Mouse (Mus musculus) liver, embryonic 14.5 days (tissue): ENCODE results near the gene Socs7. TPM values are rescaled to one million over a fixed set of nuclear protein-coding genes. Genes with fewer than 3 reads are reported as not detected.
A peak's percentile ranks its signal among the peaks of the same experiment; 100 is the strongest.

ENCODE experiments used
- ATAC-seq: fragments of 200-750 bp; cut with Nextera tagmentation; 2 replicates; pipeline ENCODE4 v1.8.0; 2017; ENCODE audit warnings: moderate number of reproducible peaks, mild to moderate bottlenecking, moderate library complexity; ENCODE audit not compliant: insufficient read depth
- DNase-seq, 3 experiments: peaks; one replicate each; pipeline ENCODE4 v3.0.0-alpha.2; 2012 to 2013; ENCODE audit warnings: low read depth in 3 of 3, low spot score in 3 of 3
- H3K27ac ChIP-seq: fragments of 300-500 bp; sonication (generic); 2 replicates; pipeline ENCODE4 v1.5.1; 2014; ENCODE audit warnings: moderate library complexity, mild to moderate bottlenecking, control low read depth, inconsistent platforms
- H3K27me3 ChIP-seq: fragments of 300-500 bp; sonication (generic); 2 replicates; pipeline ENCODE4 v1.6.1; 2014; ENCODE audit warnings: mild to moderate bottlenecking, low read length, moderate library complexity; ENCODE audit not compliant: control insufficient read depth, insufficient read depth
- H3K36me3 ChIP-seq: fragments of 300-500 bp; sonication (generic); replicated peaks from 2 replicates; pipeline ENCODE4 v1.6.1; 2014; ENCODE audit warnings: low read depth; ENCODE audit not compliant: control insufficient read depth, insufficient read depth
- H3K4me1 ChIP-seq, 2 experiments: fragments of 200-500 bp in 1 of 2; fragments of 300-500 bp in 1 of 2; sonication (generic) in 1 of 2; replicated peaks; 2 replicates each; pipeline ENCODE4 v1.6.1; 2012 to 2014; ENCODE audit warnings: antibody characterized with exemption in 1 of 2, inconsistent platforms in 1 of 2, low read length in 1 of 2; ENCODE audit not compliant: control insufficient read depth in 2 of 2, insufficient read depth in 2 of 2
- H3K4me2 ChIP-seq: fragments of 300-500 bp; sonication (generic); 2 replicates; pipeline ENCODE4 v1.6.1; 2014; ENCODE audit warnings: low read depth, mild to moderate bottlenecking, control low read depth, moderate library complexity
- H3K4me3 ChIP-seq, 2 experiments: fragments of 200-500 bp in 1 of 2; fragments of 300-500 bp in 1 of 2; sonication (generic) in 1 of 2; 2 replicates each; pipeline ENCODE4 v1.5.1; 2012 to 2014; ENCODE audit warnings: low read depth in 2 of 2, low read length in 2 of 2, mild to moderate bottlenecking in 2 of 2, control low read depth in 1 of 2, inconsistent platforms in 1 of 2, moderate library complexity in 1 of 2; ENCODE audit not compliant: insufficient read depth in 1 of 2
- H3K9ac ChIP-seq: fragments of 300-500 bp; sonication (generic); replicated peaks from 2 replicates; pipeline ENCODE4 v1.6.1; 2014; ENCODE audit warnings: mild to moderate bottlenecking, control low read depth, moderate library complexity
- H3K9me3 ChIP-seq: fragments of 300-500 bp; sonication (generic); 2 replicates; pipeline ENCODE4 v1.6.1; 2016; ENCODE audit warnings: low read length, mixed read lengths; ENCODE audit not compliant: control insufficient read depth
- CTCF ChIP-seq: IDR thresholded peaks from 2 replicates; pipeline ENCODE4 v1.5.1; 2016; ENCODE audit warnings: antibody characterized with exemption, low read depth, control low read depth
- EP300 ChIP-seq: IDR thresholded peaks from 2 replicates; pipeline ENCODE4 v1.6.1; 2016; ENCODE audit warnings: antibody characterized with exemption, low read depth
- WGBS: fragments of 180-500 bp; shearing (Covaris S2); extraction: QIAGEN DNeasy Blood & Tissue Kit; methylation state at CpG from one replicate; pipeline ENCODE4 v1.1.7; 2014; ENCODE audit not compliant: insufficient replicate concordance; 5-methylcytosine and 5-hydroxymethylcytosine counted together
- polyA plus RNA-seq, 2 experiments: library from polyadenylated mRNA; depleted of rRNA in 1 of 2; stranded (reverse) in 1 of 2; unstranded in 1 of 2; fragments of >200 nt; fragmentation: Nextera tagmentation in 1 of 2; extraction: Ambion mirVana in 1 of 2; gene quantifications; 2 replicates each; pipeline versions ENCODE4 v1.2.1 to v1.2.3; 2012 to 2014

Socs7 gene
- polyA plus RNA-seq, 2 experiments: 0.38 to 2.4 TPM

GRCm38 (mm10) chr11:97418834-97419539, 56.6 kb downstream of the Socs7 start:
- 69% methylated on average over 14 of the region's 14 CpGs for WGBS
- no peak overlapping the region for H3K9ac ChIP-seq
- H3K27me3 ChIP-seq: no peaks in the 10 kb centered on the region
- H3K4me1 ChIP-seq: peaks cover 20 to 24% of the 10 kb centered on the region in 2 experiments
- no peak for ATAC-seq
- no peak overlapping the region for H3K27ac ChIP-seq
- H3K36me3 ChIP-seq: no peaks in the 10 kb centered on the region
- H3K4me2 ChIP-seq: no peak overlapping the region
- TF ChIP-seq EP300: no peak
- TF ChIP-seq CTCF: no peak
- no peaks in the 10 kb centered on the region for H3K9me3 ChIP-seq
- no peak for DNase-seq
- no peak overlapping the region for H3K4me3 ChIP-seq

DNA sequence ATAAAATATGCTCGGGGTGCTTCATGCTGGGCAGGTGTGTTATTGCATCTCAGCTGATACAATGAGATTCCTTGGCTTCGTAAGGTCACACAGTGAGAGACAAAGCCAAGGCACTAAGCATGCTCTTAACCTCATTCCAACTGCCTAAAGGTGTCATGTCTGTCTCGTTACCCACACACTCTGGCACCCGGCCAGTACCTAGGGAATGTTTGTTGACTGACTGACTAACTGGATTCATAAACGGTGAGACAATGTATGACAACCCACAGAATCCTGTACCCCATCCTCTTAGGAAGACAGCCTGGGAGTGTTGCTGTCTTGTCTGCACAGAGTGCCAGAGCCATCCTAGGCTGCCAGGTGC, 57.2 kb downstream of the Socs7 start:
- Histone ChIP-seq H3K9ac (no peak overlapping the region), H3K4me1 (peaks cover 23 to 30% of the 10 kb centered on the region in 2 experiments), H3K27ac (no peak overlapping the region), H3K27me3 (no peaks in the 10 kb centered on the region), H3K4me2 (no peak overlapping the region), H3K9me3 (no peaks in the 10 kb centered on the region), H3K4me3 (no peak overlapping the region), H3K36me3 (no peaks in the 10 kb centered on the region)
- ATAC-seq (no peak), DNase-seq (no peak)
- TF ChIP-seq EP300: no peak
- TF ChIP-seq CTCF: no peak
- 77% methylated on average over 5 of the region's 5 CpGs for whole genome bisulfite sequencing

- TF ChIP-seq CTCF (no peak), EP300 (no peak)
- no peak overlapping the region for H3K4me3 ChIP-seq
- peaks cover 26 to 30% of the 10 kb centered on the region in 2 experiments for H3K4me1 ChIP-seq
- no peak overlapping the region for H3K27ac ChIP-seq
- H3K9me3 ChIP-seq: no peaks in the 10 kb centered on the region
- no peaks in the 10 kb centered on the region for H3K27me3 ChIP-seq
- ATAC-seq: no peak
- 51% methylated on average over 4 of the region's 4 CpGs for WGBS
- DNase-seq: no peak
- H3K9ac ChIP-seq: no peak overlapping the region
- no peak overlapping the region for H3K4me2 ChIP-seq
- H3K36me3 ChIP-seq: no peaks in the 10 kb centered on the region
Measured at GRCm38 (mm10) chr11:97422507-97422906, 60.2 kb downstream of the Socs7 start.

DNA sequence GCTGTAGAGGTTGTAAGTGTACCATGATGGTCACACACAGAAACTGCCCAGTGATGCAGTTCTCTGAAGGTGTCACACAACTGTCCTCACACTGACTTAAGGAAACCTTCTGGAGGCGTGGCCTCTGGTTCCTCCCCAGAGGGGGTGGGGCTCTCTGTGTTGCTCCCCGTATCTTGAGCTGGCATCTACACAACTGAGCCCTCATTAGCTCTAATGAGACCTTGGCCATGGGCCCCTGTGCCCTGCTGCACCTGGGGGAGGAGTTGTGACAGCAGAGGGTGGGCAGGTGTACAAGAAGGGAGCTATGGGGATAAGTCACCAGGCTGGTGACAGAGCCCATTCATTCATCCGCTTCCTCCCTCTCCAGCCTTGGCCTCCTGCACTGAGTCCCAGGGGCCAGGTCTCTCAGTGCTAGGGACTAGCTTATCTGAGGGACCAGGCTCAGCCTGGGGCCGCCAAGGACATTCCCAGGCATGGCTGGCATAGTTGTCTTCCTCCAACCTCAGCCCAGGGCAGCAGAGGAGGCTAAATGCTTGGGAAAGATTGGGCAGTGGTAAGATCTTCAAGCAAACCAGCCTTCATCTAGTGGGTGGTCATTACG, 61.8 kb downstream of the Socs7 start:
- H3K4me3 ChIP-seq: peak overlapping the region; percentile 15 to 39
- H3K9ac ChIP-seq: peak overlapping the region; percentile 2; the same call in 1 of the 2 replicates
- peak overlapping the region; percentile 59 for H3K4me2 ChIP-seq
- peak; percentile 71 for ATAC-seq
- no peaks in the 10 kb centered on the region for H3K36me3 ChIP-seq
- WGBS: 25% methylated on average over 5 of the region's 5 CpGs
- no peaks in the 10 kb centered on the region for H3K27me3 ChIP-seq
- TF ChIP-seq CTCF (0 out of 2 replicates have a peak, but pooled peaks have one; percentile 1), EP300 (peak; percentile 66)
- H3K27ac ChIP-seq: peak overlapping the region; percentile 72
- peaks cover 38 to 42% of the 10 kb centered on the region in 2 experiments for H3K4me1 ChIP-seq
- DNase-seq: peak; percentile 74 to 81 (median 81)
- no peaks in the 10 kb centered on the region for H3K9me3 ChIP-seq

DNA sequence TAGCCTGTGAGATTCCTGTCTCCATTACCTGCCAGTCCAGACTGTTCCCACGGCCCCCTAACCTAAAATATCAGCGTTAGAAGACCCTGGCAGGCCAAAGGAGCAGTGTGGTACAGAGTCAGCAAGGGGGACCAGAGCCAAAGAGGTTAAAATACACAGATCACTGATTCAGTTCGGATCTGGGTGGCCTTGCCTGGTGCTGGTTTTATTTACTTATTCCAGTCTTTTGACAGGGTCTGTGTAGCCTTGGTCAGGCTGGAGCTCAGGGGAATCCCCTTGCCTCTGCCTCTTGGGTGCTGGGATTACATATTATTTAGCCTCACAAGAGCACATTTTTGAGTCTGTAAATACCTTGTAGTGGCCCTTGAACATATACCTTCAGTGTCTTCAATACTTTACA, 62.5 kb downstream of the Socs7 start:
- TF ChIP-seq CTCF (no peak), EP300 (no peak)
- Histone ChIP-seq H3K4me1 (peaks cover 44 to 48% of the 10 kb centered on the region in 2 experiments), H3K4me3 (no peak overlapping the region; a peak in 1 of 4 replicates), H3K9me3 (no peaks in the 10 kb centered on the region), H3K27me3 (no peaks in the 10 kb centered on the region), H3K9ac (peak overlapping the region; percentile 11; the same call in 1 of the 2 replicates), H3K4me2 (peak overlapping the region; percentile 59), H3K36me3 (no peaks in the 10 kb centered on the region), H3K27ac (peak overlapping the region; percentile 72)
- no peak for ATAC-seq
- WGBS: 62% methylated on average over 3 of the region's 3 CpGs
- DNase-seq: no peak
